9 mouse cellular contexts compared by ENCODE assay signal in genomic region chr7:30353279-30353822, GRCm38 (mm10). TPM values are rescaled to one million over a fixed set of nuclear protein-coding genes. Genes with fewer than 3 reads are reported as not detected.
A peak's percentile ranks its signal among the peaks of the same experiment; 100 is the strongest.
DNase-seq lines count a peak whose midpoint lies in the region; ATAC-seq and TF ChIP-seq lines count a peak whose summit lies in the region.
"Had no signal": no experiment of that assay in that cellular context is flagged by ENCODE, and none has a peak within 500 bp of the region (broad histone marks: within the 10 kb centered on the region; RNA-seq: fewer than 3 reads in every experiment).

No protein-coding gene starts in this region.

- no peak overlapping the region for H3ac ChIP-seq in myocyte (ENCODE audit: control insufficient read depth, insufficient read length)

- H3K27ac ChIP-seq in forebrain, embryonic 15.5 days (replicated peaks) = 0 out of 2 replicates have a peak overlapping the region, but pooled peaks have one; percentile 1
- H3K27ac ChIP-seq in intestine, embryonic 14.5 days (ENCODE audit: low read depth) = no peak overlapping the region
- no peak overlapping the region for H3K27ac ChIP-seq in limb, embryonic 10.5 days
- H3K27ac ChIP-seq: heart, embryonic 13.5 days had no signal

- TF ChIP-seq POLR2A in myocyte (IDR thresholded peaks at IDR 0.05; ENCODE audit: insufficient read length, low read depth) = no peak

- no peaks in the 10 kb centered on the region for H3K79me2 ChIP-seq in myocyte (ENCODE audit: control insufficient read depth, insufficient read depth)

- ATAC-seq in forebrain, embryonic 15.5 days (replicated peaks) = peak; percentile 53; the same call in 1 of the 2 replicates
- no peak; the same call in 1 of the 2 replicates for ATAC-seq in intestine, embryonic 14.5 days (replicated peaks; ENCODE audit: low FRiP score, low TSS enrichment, low read depth)

- H3K4me2 ChIP-seq in forebrain, embryonic 15.5 days (replicated peaks) = no peak overlapping the region
- no peak overlapping the region for H3K4me2 ChIP-seq in intestine, embryonic 14.5 days (ENCODE audit: low read length)
- no peak overlapping the region for H3K4me2 ChIP-seq in myocyte (ENCODE audit: low read depth)
- H3K4me2 ChIP-seq: heart, embryonic 13.5 days had no signal

- H3K9me3 ChIP-seq in forebrain, embryonic 15.5 days = no peaks in the 10 kb centered on the region
- no peaks in the 10 kb centered on the region for H3K9me3 ChIP-seq in intestine, embryonic 14.5 days (ENCODE audit: control insufficient read depth, low read length)
- no peaks in the 10 kb centered on the region for H3K9me3 ChIP-seq in limb, embryonic 10.5 days (replicated peaks)
- H3K9me3 ChIP-seq: heart, embryonic 13.5 days had no signal

- H3K9ac ChIP-seq in forebrain, embryonic 15.5 days (replicated peaks) = no peak overlapping the region
- H3K9ac ChIP-seq in intestine, embryonic 14.5 days (ENCODE audit: low read length) = no peak overlapping the region
- H3K9ac ChIP-seq: heart, embryonic 13.5 days had no signal

- 15% methylated on average over 6 of the region's 6 CpGs for WGBS in forebrain, embryonic 15.5 days
- WGBS in intestine, embryonic 14.5 days = 22% methylated on average over 6 of the region's 6 CpGs
- 20% methylated on average over 6 of the region's 6 CpGs for WGBS in limb, embryonic 10.5 days

- peaks cover 17% of the 10 kb centered on the region for H3K4me1 ChIP-seq in forebrain, embryonic 15.5 days
- no peaks in the 10 kb centered on the region for H3K4me1 ChIP-seq in intestine, embryonic 14.5 days (replicated peaks; ENCODE audit: control insufficient read depth, insufficient read depth, low read length)
- peaks cover 9% of the 10 kb centered on the region; the same call in 1 of the 2 replicates for H3K4me1 ChIP-seq in limb, embryonic 10.5 days
- H3K4me1 ChIP-seq: heart, embryonic 13.5 days had no signal

- H3K36me3 ChIP-seq in forebrain, embryonic 15.5 days = peaks cover 13% of the 10 kb centered on the region
- peaks cover 12% of the 10 kb centered on the region; the same call in 1 of the 2 replicates for H3K36me3 ChIP-seq in intestine, embryonic 14.5 days (ENCODE audit: control insufficient read depth, insufficient read depth, low read length)
- peaks cover 9% of the 10 kb centered on the region; the same call in 1 of the 2 replicates for H3K36me3 ChIP-seq in limb, embryonic 10.5 days
- H3K36me3 ChIP-seq in myocyte (ENCODE audit: control insufficient read depth, insufficient read depth) = no peaks in the 10 kb centered on the region

- DNase-seq in urinary bladder, postnatal 14 days (ENCODE audit: low spot score) = peak; percentile 76
- DNase-seq in urinary bladder, adult 2 months (ENCODE audit: low spot score) = no peak
- DNase-seq in c-Kit-positive CD71-negative TER-119-negative erythroid progenitor cells, embryonic 14.5 days (ENCODE audit: low read depth) = peak; percentile 49
- DNase-seq in intestine, embryonic 14.5 days (ENCODE audit: low spot score) = peak; percentile 93
- peak; percentile 63 for DNase-seq in limb, embryonic 10.5 days (ENCODE audit: low spot score)
- peak; percentile 71 for DNase-seq in thymus, postnatal 14 days

- peaks cover 3% of the 10 kb centered on the region; the same call in 1 of the 2 replicates for H3K27me3 ChIP-seq in forebrain, embryonic 15.5 days
- peaks cover 12% of the 10 kb centered on the region for H3K27me3 ChIP-seq in intestine, embryonic 14.5 days (replicated peaks; ENCODE audit: control insufficient read depth, insufficient read depth, low read length)
- H3K27me3 ChIP-seq in limb, embryonic 10.5 days (ENCODE audit: low read depth, poor library complexity, severe bottlenecking) = peaks cover 20% of the 10 kb centered on the region
- H3K27me3 ChIP-seq in myocyte (ENCODE audit: control insufficient read depth, insufficient read depth, insufficient read length) = peaks cover 53% of the 10 kb centered on the region

- no peak overlapping the region for H3K4me3 ChIP-seq in forebrain, embryonic 15.5 days
- H3K4me3 ChIP-seq in intestine, embryonic 14.5 days (ENCODE audit: low read depth, low read length) = no peak overlapping the region
- H3K4me3 ChIP-seq in limb, embryonic 10.5 days = no peak overlapping the region
- no peak overlapping the region for H3K4me3 ChIP-seq in myocyte
- H3K4me3 ChIP-seq: heart, embryonic 13.5 days had no signal

TF ChIP-seq in myocyte, 11 proteins besides CTCF, POLR2A, EP300 and RAD21:
- no peak for TF ChIP-seq E2F4 (IDR thresholded peaks at IDR 0.05; ENCODE audit: insufficient read depth)
- TF ChIP-seq USF1 (IDR thresholded peaks at IDR 0.05; ENCODE audit: low read depth) = peak; percentile 35

RNA-seq across cellular contexts. Expression of gene Lrfn3, which starts 9.2 kb away (rescaled TPM):
- polyA plus RNA-seq in urinary bladder, adult 2 months (2012; rRNA removed) = 7.9 and 11.9 TPM in 2 replicates
- 11.2 and 12.3 TPM in 2 replicates for polyA plus RNA-seq in forebrain, embryonic 15.5 days (2015; fragmentation: Nextera tagmentation; extraction: Ambion mirVana)
- polyA plus RNA-seq in intestine, embryonic 14.5 days (2014; fragmentation: Nextera tagmentation; extraction: Ambion mirVana) = 4.4 and 4.5 TPM in 2 replicates
- polyA plus RNA-seq in limb, embryonic 10.5 days (2016; fragmentation: Nextera tagmentation; extraction: Ambion mirVana) = 4.0 and 4.2 TPM in 2 replicates
- 0.66 TPM for polyA plus RNA-seq in myocyte (2012; fragmentation: generic; extraction: Trizol)

RNA-seq across cellular contexts. Expression of gene Sdhaf1, which starts 29.7 kb away (rescaled TPM):
- polyA plus RNA-seq in urinary bladder, adult 2 months (2012; rRNA removed) = 12.8 and 15.4 TPM in 2 replicates
- 22.1 and 22.5 TPM in 2 replicates for polyA plus RNA-seq in forebrain, embryonic 15.5 days (2015; fragmentation: Nextera tagmentation; extraction: Ambion mirVana)
- polyA plus RNA-seq in intestine, embryonic 14.5 days (2014; fragmentation: Nextera tagmentation; extraction: Ambion mirVana) = 16.3 and 17.2 TPM in 2 replicates
- polyA plus RNA-seq in limb, embryonic 10.5 days (2016; fragmentation: Nextera tagmentation; extraction: Ambion mirVana) = 18.3 and 18.4 TPM in 2 replicates
- polyA plus RNA-seq in myocyte (2012; fragmentation: generic; extraction: Trizol) = 13.6 TPM

RNA-seq across cellular contexts. Expression of gene E130208F15Rik, which starts 31.8 kb away (rescaled TPM):
- polyA plus RNA-seq in urinary bladder, adult 2 months (2012; rRNA removed) = 0.57 and 0.72 TPM in 2 replicates
- not detected in 2 replicates for polyA plus RNA-seq in forebrain, embryonic 15.5 days (2015; fragmentation: Nextera tagmentation; extraction: Ambion mirVana)
- not detected in 2 replicates for polyA plus RNA-seq in intestine, embryonic 14.5 days (2014; fragmentation: Nextera tagmentation; extraction: Ambion mirVana)
- polyA plus RNA-seq in limb, embryonic 10.5 days (2016; fragmentation: Nextera tagmentation; extraction: Ambion mirVana) = 2.1 and 4.2 TPM in 2 replicates
- 4.0 TPM for polyA plus RNA-seq in myocyte (2012; fragmentation: generic; extraction: Trizol)

RNA-seq across cellular contexts. Expression of gene Syne4, which starts 38.7 kb away (rescaled TPM):
- 5.4 and 9.1 TPM in 2 replicates for polyA plus RNA-seq in urinary bladder, adult 2 months (2012; rRNA removed)
- 7.3 and 9.0 TPM in 2 replicates for polyA plus RNA-seq in forebrain, embryonic 15.5 days (2015; fragmentation: Nextera tagmentation; extraction: Ambion mirVana)
- 52.2 and 60.5 TPM in 2 replicates for polyA plus RNA-seq in intestine, embryonic 14.5 days (2014; fragmentation: Nextera tagmentation; extraction: Ambion mirVana)
- polyA plus RNA-seq in limb, embryonic 10.5 days (2016; fragmentation: Nextera tagmentation; extraction: Ambion mirVana) = 52.9 and 92.3 TPM in 2 replicates
- 1.2 TPM for polyA plus RNA-seq in myocyte (2012; fragmentation: generic; extraction: Trizol)

RNA-seq across cellular contexts. Expression of gene Alkbh6, which starts 44.8 kb away (rescaled TPM):
- 68.0 and 80.2 TPM in 2 replicates for polyA plus RNA-seq in urinary bladder, adult 2 months (2012; rRNA removed)
- 99.6 and 102 TPM in 2 replicates for polyA plus RNA-seq in forebrain, embryonic 15.5 days (2015; fragmentation: Nextera tagmentation; extraction: Ambion mirVana)
- polyA plus RNA-seq in intestine, embryonic 14.5 days (2014; fragmentation: Nextera tagmentation; extraction: Ambion mirVana) = 70.7 and 79.3 TPM in 2 replicates
- 93.3 and 107 TPM in 2 replicates for polyA plus RNA-seq in limb, embryonic 10.5 days (2016; fragmentation: Nextera tagmentation; extraction: Ambion mirVana)
- polyA plus RNA-seq in myocyte (2012; fragmentation: generic; extraction: Trizol) = 33.9 TPM
